Mouse (Mus musculus) kidney, postnatal 4 days (tissue): ENCODE data around the gene Rarres1.

Experiments
- DNase-seq, 2 experiments: peaks; one replicate each; pipeline ENCODE4 v3.0.0; 2021; ENCODE audit warnings: mixed read lengths in 2 of 2

The Rarres1 gene

GRCm38 (mm10) chr3:67515274-67515801 lies at the start of gene Rarres1:
Rarres1 (minus strand) TSS chr3:67515523.
- peak; percentile 46 to 64 for DNase-seq

- peak; percentile 35 to 48 for DNase-seq
Measured at GRCm38 (mm10) chr3:67564731-67565357, 49.5 kb upstream of the Rarres1 start.

GRCm38 (mm10) chr3:67557718-67558354 lies 42.5 kb upstream of the Rarres1 start:
- DNase-seq, result peak; percentile 43 to 63

- DNase-seq, result peak in 1 of 2 experiments; percentile 19
Measured at GRCm38 (mm10) chr3:67557200-67557651, 41.9 kb upstream of the Rarres1 start.

- no peak for DNase-seq
Measured at GRCm38 (mm10) chr3:67555211-67555610, 39.9 kb upstream of the Rarres1 start.

- DNase-seq, result no peak
Measured at GRCm38 (mm10) chr3:67553927-67554448, 38.7 kb upstream of the Rarres1 start.

GRCm38 (mm10) chr3:67553281-67553680 lies 38.0 kb upstream of the Rarres1 start:
- peak; percentile 25 to 35 for DNase-seq

- DNase-seq, result no peak
Measured at GRCm38 (mm10) chr3:67551193-67551592, 35.9 kb upstream of the Rarres1 start.

- DNase-seq, result no peak
Measured at GRCm38 (mm10) chr3:67543630-67544029, 28.3 kb upstream of the Rarres1 start.

GRCm38 (mm10) chr3:67524768-67525167 lies 9.4 kb upstream of the Rarres1 start:
- no peak for DNase-seq

- DNase-seq, result no peak
Measured at GRCm38 (mm10) chr3:67522709-67523108, 7.4 kb upstream of the Rarres1 start.

- DNase-seq, result no peak
Measured at GRCm38 (mm10) chr3:67520568-67521143, 5.3 kb upstream of the Rarres1 start.

- DNase-seq, result peak; percentile 41 to 56
Measured at GRCm38 (mm10) chr3:67514801-67515273, 486 bp downstream of the Rarres1 start.

- DNase-seq, result peak; percentile 87
Measured at GRCm38 (mm10) chr3:67512807-67513206, 2.5 kb downstream of the Rarres1 start.

GRCm38 (mm10) chr3:67508216-67508892 lies 7.0 kb downstream of the Rarres1 start:
- no peak for DNase-seq

GRCm38 (mm10) chr3:67505286-67505685 lies 10.0 kb downstream of the Rarres1 start:
- DNase-seq, result no peak

- DNase-seq, result no peak
Measured at GRCm38 (mm10) chr3:67503878-67504277, 11.4 kb downstream of the Rarres1 start.

GRCm38 (mm10) chr3:67499406-67499791 lies 15.9 kb downstream of the Rarres1 start:
- no peak for DNase-seq

- DNase-seq, result no peak
Measured at GRCm38 (mm10) chr3:67498773-67499405, 16.4 kb downstream of the Rarres1 start.

GRCm38 (mm10) chr3:67497998-67498397 lies 17.3 kb downstream of the Rarres1 start:
- DNase-seq, result no peak

GRCm38 (mm10) chr3:67496310-67496709 lies 19.0 kb downstream of the Rarres1 start:
- DNase-seq, result no peak

- DNase-seq, result no peak
Measured at GRCm38 (mm10) chr3:67493132-67493531, 22.2 kb downstream of the Rarres1 start.
